Mouse (Mus musculus): ENCODE measurements at regions not wholly inside any gene's neighbourhood (a gene's known extent, or its start where the extent isn't known, plus 50 kb on each side); places are given as distances from the start of the nearest gene placed in this dataset.

DNA sequence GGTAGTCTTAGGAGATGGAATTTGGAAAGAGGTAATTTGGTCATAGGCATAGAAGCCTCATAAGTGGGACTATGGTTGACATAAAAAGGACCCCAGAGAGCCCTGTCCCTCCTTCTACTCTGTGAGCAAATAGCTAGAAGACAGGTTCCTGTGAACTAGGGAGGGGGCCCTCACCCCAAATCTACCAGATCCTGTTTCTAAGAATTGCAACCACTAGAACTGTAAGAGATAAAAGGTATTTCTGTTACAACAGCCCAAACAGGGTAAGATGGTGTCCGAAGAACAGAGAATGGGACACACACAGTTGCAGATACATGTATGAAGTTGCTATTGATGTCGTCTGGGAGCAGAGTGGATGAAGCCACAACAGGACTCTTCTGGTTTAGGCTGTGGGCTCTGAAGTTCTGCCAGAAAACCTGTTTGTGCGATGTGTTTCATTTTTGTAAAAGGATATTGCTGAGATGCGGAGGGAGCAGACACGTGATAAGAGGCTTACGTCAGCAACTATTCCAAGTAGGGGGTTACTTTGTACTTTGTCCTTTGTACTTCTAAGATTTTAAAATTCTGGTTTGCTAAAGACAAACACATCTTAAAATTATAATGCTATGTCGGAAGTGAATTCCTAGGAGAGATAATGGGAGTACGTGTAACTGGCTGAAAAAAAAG is 164.0 kb downstream of the Usp46 start:
- no peak for ATAC-seq (ENCODE audit: low FRiP score)

GRCm38 (mm10) chr5:73912149-73912548 is 156.1 kb downstream of the Usp46 start:
- DNase-seq (ENCODE audit: low spot score) (no peak), ATAC-seq (ENCODE audit: low FRiP score) (no peak)
- Histone ChIP-seq H3K4me3 (ENCODE audit: low read depth, low read length) (no peak overlapping the region), H3K36me3 (ENCODE audit: insufficient read depth, low read length) (no peaks in the 10 kb centered on the region), H3K9ac (replicated peaks; ENCODE audit: low read length, poor library complexity, severe bottlenecking) (no peak overlapping the region), H3K4me2 (ENCODE audit: low read depth, low read length, poor library complexity, severe bottlenecking) (no peak overlapping the region), H3K9me3 (ENCODE audit: low read length) (no peaks in the 10 kb centered on the region), H3K27me3 (ENCODE audit: insufficient read depth, low read length) (no peaks in the 10 kb centered on the region), H3K4me1 (ENCODE audit: insufficient read depth, low read length) (no peaks in the 10 kb centered on the region), H3K27ac (ENCODE audit: low read depth, low read length) (no peak overlapping the region)
- WGBS, result 96% methylated on average over 1 of the region's 1 CpGs
- TF ChIP-seq CTCF (IDR thresholded peaks at IDR 0.05), result no peak

More for the DNA sequence above, 164.0 kb downstream of the Usp46 start:
- 74% methylated on average over 8 of the region's 8 CpGs for WGBS
- Histone ChIP-seq H3K27me3 (ENCODE audit: insufficient read depth, low read length) (no peaks in the 10 kb centered on the region), H3K27ac (ENCODE audit: low read depth, low read length) (no peak overlapping the region), H3K4me2 (ENCODE audit: low read depth, low read length, poor library complexity, severe bottlenecking) (no peak overlapping the region), H3K9ac (replicated peaks; ENCODE audit: low read length, poor library complexity, severe bottlenecking) (no peak overlapping the region), H3K9me3 (ENCODE audit: low read length) (no peaks in the 10 kb centered on the region), H3K36me3 (ENCODE audit: insufficient read depth, low read length) (no peaks in the 10 kb centered on the region), H3K4me1 (ENCODE audit: insufficient read depth, low read length) (no peaks in the 10 kb centered on the region), H3K4me3 (ENCODE audit: low read depth, low read length) (no peak overlapping the region)
- no peak for DNase-seq (ENCODE audit: low spot score)
- TF ChIP-seq CTCF (IDR thresholded peaks at IDR 0.05), result no peak

GRCm38 (mm10) chr5:73913116-73913515 is 155.1 kb downstream of the Usp46 start:
- no peak overlapping the region for H3K4me2 ChIP-seq (ENCODE audit: low read depth, low read length, poor library complexity, severe bottlenecking)
- 58% methylated on average over 6 of the region's 6 CpGs for WGBS
- no peaks in the 10 kb centered on the region for H3K4me1 ChIP-seq (ENCODE audit: insufficient read depth, low read length)
- DNase-seq (ENCODE audit: low spot score) (peak; percentile 73), ATAC-seq (ENCODE audit: low FRiP score) (no peak)
- TF ChIP-seq CTCF (IDR thresholded peaks at IDR 0.05), result no peak
- no peaks in the 10 kb centered on the region for H3K9me3 ChIP-seq (ENCODE audit: low read length)
- H3K9ac ChIP-seq (replicated peaks; ENCODE audit: low read length, poor library complexity, severe bottlenecking), result no peak overlapping the region
- H3K27me3 ChIP-seq (ENCODE audit: insufficient read depth, low read length), result no peaks in the 10 kb centered on the region
- H3K36me3 ChIP-seq (ENCODE audit: insufficient read depth, low read length), result no peaks in the 10 kb centered on the region
- H3K4me3 ChIP-seq (ENCODE audit: low read depth, low read length), result no peak overlapping the region
- H3K27ac ChIP-seq (ENCODE audit: low read depth, low read length), result no peak overlapping the region

- DNase-seq (ENCODE audit: low spot score) (no peak), ATAC-seq (ENCODE audit: low FRiP score) (no peak)
- H3K4me3 ChIP-seq (ENCODE audit: low read depth, low read length), result no peak overlapping the region
- TF ChIP-seq CTCF (IDR thresholded peaks at IDR 0.05), result no peak
- H3K36me3 ChIP-seq (ENCODE audit: insufficient read depth, low read length), result no peaks in the 10 kb centered on the region
- H3K9ac ChIP-seq (replicated peaks; ENCODE audit: low read length, poor library complexity, severe bottlenecking), result no peak overlapping the region
- no peak overlapping the region for H3K4me2 ChIP-seq (ENCODE audit: low read depth, low read length, poor library complexity, severe bottlenecking)
- no peak overlapping the region for H3K27ac ChIP-seq (ENCODE audit: low read depth, low read length)
- no peaks in the 10 kb centered on the region for H3K9me3 ChIP-seq (ENCODE audit: low read length)
- no peaks in the 10 kb centered on the region for H3K4me1 ChIP-seq (ENCODE audit: insufficient read depth, low read length)
- 85% methylated on average over 2 of the region's 2 CpGs for WGBS
- no peaks in the 10 kb centered on the region for H3K27me3 ChIP-seq (ENCODE audit: insufficient read depth, low read length)
These were observed 150.2 kb downstream of the Usp46 start for GRCm38 (mm10) chr5:73918011-73918410.

DNA sequence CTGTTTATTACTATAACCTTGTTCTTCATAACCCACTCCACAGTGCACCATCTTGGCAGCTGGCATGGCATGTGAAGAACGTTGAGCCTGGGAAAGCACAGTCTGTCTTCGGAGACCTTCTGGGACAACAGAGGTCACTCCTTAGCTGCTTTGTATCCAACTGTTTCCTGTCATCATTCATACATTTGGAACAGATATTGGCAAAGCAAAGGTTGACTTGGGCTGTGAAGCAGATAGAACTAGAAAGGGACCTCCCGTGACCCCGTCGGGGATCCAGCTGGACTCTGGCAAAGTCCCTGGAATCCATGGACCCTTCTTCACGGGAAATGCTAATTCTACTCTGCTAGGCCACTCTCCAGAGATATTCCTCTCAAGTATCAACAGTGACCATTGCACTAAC is 148.3 kb downstream of the Usp46 start:
- no peaks in the 10 kb centered on the region for H3K9me3 ChIP-seq (ENCODE audit: low read length)
- no peak overlapping the region for H3K4me2 ChIP-seq (ENCODE audit: low read depth, low read length, poor library complexity, severe bottlenecking)
- no peak for TF ChIP-seq CTCF (IDR thresholded peaks at IDR 0.05)
- no peak overlapping the region for H3K4me3 ChIP-seq (ENCODE audit: low read depth, low read length)
- H3K27me3 ChIP-seq (ENCODE audit: insufficient read depth, low read length), result no peaks in the 10 kb centered on the region
- ATAC-seq (ENCODE audit: low FRiP score) (no peak), DNase-seq (ENCODE audit: low spot score) (no peak)
- H3K27ac ChIP-seq (ENCODE audit: low read depth, low read length), result no peak overlapping the region
- WGBS, result 92% methylated on average over 6 of the region's 6 CpGs
- no peak overlapping the region for H3K9ac ChIP-seq (replicated peaks; ENCODE audit: low read length, poor library complexity, severe bottlenecking)
- no peaks in the 10 kb centered on the region for H3K36me3 ChIP-seq (ENCODE audit: insufficient read depth, low read length)
- H3K4me1 ChIP-seq (ENCODE audit: insufficient read depth, low read length), result no peaks in the 10 kb centered on the region

DNA sequence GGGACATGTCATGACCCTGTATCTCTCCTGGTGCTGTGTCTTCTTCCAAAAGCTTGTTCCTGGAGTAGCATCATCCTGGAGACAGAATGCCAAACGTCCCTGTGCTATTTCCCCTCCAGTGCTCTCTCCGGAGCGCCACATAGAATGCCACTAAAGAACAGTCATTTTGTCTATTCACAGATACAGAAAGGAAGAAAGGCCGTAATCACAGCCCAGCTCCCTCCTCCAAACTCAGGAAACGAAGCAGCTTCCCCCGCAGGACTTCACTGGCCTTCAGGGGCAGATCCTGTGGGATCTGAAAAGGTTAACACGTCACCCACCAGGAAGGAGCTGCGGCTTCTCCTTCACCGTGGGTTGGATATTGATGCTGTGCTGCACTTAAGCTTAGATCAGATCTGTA is 140.7 kb downstream of the Usp46 start:
- Histone ChIP-seq H3K27me3 (ENCODE audit: insufficient read depth, low read length) (no peaks in the 10 kb centered on the region), H3K4me2 (ENCODE audit: low read depth, low read length, poor library complexity, severe bottlenecking) (no peak overlapping the region), H3K9me3 (ENCODE audit: low read length) (no peaks in the 10 kb centered on the region), H3K36me3 (ENCODE audit: insufficient read depth, low read length) (no peaks in the 10 kb centered on the region), H3K4me3 (ENCODE audit: low read depth, low read length) (no peak overlapping the region), H3K9ac (replicated peaks; ENCODE audit: low read length, poor library complexity, severe bottlenecking) (no peak overlapping the region), H3K27ac (ENCODE audit: low read depth, low read length) (no peak overlapping the region), H3K4me1 (ENCODE audit: insufficient read depth, low read length) (no peaks in the 10 kb centered on the region)
- no peak for TF ChIP-seq CTCF (IDR thresholded peaks at IDR 0.05)
- 63% methylated on average over 9 of the region's 9 CpGs for WGBS
- DNase-seq (ENCODE audit: low spot score) (no peak), ATAC-seq (ENCODE audit: low FRiP score) (no peak)
